Mouse (Mus musculus): ENCODE data around the gene Aurkaip1.

Gene Aurkaip1

DNA sequence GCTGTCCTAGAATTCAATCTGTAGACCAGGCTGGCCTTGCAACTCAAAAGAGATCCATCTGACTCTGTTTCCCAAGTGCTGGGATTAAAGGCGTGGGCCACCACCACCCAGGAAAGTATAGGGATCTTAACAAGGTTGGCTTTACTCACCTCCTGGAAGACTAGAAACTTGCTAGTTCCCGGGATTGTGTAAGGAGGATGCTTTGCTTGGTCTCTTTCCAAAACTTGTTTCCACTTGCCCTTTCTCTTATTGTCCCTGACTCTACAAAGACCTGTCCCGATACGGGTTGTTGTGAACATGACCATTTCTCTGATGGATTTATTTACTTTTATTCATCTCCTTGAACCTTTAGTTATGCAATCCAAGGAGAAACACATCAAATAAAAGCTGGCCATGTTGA, 1.2 kb upstream of the Aurkaip1 start:
- DNase-seq (ENCODE audit: low read depth, low spot score): no peak

DNA sequence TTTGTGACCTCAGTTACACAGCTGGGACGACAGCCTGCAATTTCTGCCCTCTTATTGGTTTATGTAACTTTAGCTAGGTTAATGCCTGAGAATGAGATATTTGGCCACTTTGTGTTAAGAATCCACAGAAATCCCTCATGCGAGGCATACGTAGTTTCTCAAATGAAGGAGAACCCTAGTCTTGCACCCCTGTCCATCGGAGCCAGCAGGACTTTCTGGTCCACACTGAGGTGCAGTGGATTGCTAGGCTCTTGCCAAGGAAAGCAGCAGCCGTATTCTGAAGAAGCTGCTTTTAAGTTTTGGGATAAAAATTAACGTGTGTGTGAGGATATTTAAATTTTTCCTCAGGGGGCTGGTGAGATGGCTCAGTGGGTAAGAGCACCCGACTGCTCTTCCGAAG, 476 bp upstream of the Aurkaip1 start:
- no peak for DNase-seq (ENCODE audit: low read depth, low spot score)

DNA sequence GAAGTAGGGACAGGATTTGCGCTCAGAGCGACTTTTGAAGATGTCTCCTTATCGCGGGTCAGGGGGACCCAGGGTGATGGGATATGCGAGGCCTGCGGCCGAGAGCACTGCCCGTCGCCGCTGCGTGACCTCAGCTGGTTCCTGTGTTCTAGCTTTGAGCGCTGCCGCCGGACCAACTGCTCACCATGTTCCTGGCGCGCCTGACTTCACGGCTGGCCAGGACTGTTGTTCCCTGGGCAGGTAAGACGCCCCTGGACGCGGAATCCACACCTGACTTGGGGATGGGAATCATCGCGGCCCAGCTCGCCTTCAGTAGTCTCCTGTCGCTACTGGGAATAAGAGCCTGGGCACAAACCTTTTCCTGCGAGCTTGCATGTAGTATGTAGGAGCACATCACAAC, 759 bp downstream of the Aurkaip1 start:
- no peak for DNase-seq (ENCODE audit: low read depth, low spot score)

DNA sequence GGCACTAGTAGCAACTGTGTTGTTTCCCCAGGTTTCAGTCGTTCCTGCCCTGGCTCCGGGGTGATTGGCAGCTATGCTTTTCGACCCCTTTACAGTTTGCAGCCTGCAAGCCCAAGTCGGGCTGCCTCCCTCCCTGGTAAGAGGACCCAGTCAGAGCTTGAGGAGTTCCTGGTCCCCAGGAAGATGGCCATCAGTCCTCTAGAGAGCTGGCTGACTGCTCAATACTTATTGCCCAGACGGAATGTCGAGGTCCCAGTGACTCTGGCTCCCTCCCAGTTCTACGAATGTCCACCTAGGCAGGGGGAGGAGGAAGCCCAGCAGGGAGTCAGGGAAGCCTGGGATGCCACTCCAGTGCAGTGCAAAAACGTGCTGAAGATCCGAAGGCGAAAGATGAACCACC, 1.2 kb downstream of the Aurkaip1 start:
- DNase-seq (ENCODE audit: low read depth, low spot score): no peak

DNA sequence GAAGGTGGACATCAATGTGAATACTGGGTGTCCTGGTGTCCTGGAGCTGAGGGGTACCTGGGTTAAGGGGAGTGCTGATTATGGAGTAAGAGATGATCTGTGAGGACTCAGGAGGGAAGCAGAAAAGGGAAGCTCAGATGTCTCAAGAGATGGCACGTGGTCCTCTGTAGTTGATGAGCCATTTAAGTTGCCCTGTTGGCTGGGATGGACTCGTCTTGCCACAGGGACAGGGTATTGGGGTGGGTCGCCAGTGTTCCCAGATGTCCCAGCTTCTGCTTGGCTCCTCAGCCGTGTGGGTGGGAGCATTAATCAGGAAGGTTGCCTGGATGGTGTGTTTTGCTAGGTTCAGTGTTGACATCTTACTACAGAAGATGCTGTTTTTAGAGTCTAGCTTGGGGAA, 2.2 kb downstream of the Aurkaip1 start:
- no peak for DNase-seq (ENCODE audit: low read depth, low spot score)

DNA sequence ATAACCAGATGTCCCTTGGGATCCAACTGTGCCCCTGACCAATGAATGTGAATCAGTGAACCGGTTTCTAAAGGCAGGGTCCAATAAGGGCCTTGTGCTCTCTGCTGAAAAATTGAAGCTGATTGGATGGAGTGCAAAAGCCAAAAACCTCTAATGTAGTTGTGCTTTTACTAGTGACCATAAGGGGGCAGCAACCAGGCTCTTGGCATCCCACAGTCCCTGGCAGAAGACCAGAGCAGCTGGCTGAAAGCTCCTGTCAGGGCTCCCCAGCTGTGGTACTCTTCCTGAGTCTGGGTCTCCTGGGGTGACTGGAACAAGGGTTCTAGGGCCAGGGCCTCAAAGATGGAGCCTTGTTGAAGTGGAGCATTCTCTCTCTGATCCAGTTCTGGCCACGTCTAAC, 2.8 kb downstream of the Aurkaip1 start:
- peak; percentile 83 for DNase-seq (ENCODE audit: low read depth, low spot score)

DNA sequence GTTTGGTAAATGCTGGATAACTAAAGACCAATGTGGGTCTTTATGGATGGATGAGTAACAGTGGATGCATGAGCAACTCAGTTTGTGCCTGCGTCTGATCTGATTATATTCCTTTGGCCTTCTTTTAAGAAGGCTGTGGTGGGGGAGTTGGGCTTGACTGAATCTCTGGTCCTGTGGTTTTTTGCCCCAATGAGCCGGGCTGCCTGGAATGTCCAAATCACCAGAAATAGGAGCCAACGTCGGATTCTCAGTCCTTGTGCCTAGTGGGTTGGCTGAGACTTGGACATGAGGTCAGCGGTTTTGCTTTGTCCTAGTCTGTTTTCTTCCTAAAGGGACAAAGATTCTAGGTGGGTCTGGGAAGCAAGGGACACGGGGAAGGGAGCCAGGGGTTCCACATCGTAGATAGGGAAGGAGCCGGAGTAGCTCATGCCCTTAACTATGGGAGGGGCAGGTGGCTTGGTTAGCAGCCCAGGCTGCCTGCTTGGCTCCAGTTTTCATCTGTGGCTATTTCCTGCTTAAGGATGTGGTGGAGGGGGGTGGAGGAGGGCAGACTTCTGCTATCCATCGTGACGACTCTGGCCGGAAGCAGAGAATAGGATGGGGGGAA, 6.4 kb downstream of the Aurkaip1 start:
- DNase-seq (ENCODE audit: low read depth, low spot score): no peak

DNA sequence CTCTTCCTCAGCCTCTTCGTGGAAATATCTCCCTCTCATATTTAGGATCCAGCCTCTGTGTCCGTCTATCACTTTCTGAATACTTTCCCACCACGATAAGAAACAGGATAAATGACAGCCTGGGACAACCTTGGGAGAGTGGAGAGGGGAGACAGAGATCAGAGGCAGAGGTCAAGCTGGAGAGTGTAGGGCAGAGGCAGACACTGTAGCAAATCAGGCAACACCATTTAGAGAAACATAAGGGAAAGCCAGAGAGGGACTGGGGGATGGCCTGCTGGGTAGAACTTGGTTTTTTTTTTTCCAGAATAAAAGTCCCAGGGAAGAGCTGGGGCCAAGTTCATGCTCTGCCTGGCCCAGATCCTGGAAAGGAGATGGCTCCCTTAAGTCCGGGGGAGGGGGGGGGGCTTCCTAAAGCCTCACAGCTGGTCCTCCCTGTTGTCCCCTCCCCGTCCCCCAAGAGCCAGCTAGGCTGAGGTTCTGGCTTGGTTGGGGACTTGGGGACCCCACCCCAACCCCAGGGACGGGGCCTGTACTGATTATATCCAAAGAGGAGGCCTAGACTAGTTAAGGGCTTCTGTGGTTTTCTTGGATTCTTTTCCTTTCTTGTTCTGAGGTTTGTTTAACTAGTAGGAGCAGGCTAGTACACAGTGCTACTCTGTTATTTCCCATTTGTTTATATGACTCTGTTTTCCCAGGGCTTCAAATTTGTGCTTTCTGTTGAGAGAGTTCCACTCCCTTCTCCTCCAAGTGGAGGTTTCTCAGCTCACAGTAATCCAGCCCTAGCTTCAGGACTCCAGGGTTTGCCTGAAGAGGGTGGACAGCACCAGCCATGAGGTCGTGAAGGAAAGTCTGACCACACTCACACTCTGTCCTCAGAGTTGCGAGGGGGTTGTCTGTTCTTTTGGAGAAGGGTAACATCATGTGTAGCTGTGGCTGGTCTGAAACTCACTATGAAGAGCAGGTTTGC, 7.4 kb downstream of the Aurkaip1 start:
- no peak for DNase-seq (ENCODE audit: low read depth, low spot score)

DNA sequence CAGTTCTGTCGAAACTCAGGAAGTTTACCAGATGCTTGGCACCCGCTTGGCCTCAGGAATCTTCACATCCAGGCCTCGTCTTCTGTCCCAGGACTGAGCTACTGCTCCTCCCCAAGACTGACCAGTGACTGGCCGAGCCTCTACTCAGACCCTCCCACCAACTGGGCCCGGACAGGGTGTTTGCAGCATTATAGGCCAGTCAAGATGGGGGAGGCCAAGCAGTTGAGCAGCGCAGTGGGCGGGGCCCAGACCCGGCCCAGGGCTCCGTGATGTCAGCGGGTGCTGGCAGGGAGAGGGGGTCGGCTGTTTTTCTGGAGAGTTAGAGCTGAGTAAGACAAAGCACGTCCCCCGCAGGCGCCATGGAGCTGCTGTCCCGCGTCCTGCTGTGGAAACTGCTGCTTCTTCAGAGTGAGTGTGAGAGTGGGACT, 8.4 kb downstream of the Aurkaip1 start, which contains the start of gene Mxra8:
Gene Mxra8 (plus strand): TSS at position 198 of the 428 bp plus-strand sequence.
- DNase-seq (ENCODE audit: low read depth, low spot score): no peak

DNA sequence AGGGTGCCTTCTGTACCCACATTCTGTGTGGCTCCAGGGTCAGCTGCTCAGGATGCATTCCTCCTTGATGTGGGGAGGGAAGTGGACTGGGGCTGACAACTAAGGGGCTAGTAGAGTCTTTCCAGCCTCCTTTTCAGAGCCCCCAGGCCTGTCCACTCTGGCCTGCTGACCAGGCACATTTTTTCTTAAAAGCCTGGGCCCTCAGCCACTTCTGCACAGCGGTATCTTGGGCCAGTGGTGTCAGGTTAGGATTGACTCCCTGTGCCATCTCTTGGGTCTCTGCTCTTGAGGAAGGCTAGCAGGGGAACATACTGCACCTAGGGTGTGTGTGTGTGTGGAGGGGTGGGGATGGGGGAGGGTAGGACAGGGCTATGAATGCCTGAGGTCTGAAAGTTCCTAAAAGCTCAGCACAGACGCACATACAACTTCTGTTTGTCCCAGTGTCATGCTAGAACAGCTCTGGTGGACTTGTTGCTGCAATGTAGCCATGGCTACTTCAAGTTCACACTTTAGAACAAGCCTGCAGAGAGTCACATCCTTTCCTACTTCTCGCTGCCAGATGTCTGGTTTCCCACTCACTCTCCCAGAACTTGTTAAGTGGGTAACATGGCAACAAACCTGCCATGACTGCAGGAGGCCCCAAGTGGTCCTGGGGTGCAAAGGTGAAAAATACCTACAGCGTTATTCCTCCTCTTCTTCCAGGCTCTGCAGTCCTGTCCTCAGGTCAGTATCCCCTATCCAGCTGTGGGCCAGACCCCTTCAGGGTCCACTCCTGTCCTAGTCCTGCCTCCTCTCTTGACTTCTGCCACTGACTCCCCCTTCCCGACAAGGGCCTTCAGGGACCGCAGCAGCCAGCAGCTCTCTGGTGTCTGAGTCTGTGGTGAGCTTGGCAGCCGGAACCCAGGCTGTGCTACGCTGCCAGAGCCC, 9.3 kb downstream of the Aurkaip1 start:
- peak; percentile 20 for DNase-seq (ENCODE audit: low read depth, low spot score)

DNA sequence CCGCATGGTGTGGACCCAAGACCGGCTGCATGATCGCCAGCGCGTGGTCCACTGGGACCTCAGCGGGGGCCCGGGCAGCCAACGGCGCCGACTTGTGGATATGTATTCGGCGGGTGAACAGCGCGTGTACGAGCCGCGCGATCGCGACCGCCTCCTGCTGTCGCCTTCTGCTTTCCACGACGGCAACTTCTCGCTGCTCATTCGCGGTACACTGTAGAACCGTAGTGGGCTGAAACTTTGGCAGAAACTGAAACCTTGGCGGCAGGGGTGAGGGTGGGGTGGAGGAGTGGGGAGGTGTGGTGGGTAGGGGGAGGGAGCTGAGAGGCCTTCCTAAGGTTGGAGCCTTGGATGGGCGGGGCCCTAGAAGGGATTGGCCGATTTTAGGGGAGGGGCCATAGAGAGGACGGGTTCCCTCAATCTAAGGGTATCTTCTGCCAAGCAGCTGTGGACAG, 10.0 kb downstream of the Aurkaip1 start:
- DNase-seq (ENCODE audit: low read depth, low spot score): peak; percentile 87

DNA sequence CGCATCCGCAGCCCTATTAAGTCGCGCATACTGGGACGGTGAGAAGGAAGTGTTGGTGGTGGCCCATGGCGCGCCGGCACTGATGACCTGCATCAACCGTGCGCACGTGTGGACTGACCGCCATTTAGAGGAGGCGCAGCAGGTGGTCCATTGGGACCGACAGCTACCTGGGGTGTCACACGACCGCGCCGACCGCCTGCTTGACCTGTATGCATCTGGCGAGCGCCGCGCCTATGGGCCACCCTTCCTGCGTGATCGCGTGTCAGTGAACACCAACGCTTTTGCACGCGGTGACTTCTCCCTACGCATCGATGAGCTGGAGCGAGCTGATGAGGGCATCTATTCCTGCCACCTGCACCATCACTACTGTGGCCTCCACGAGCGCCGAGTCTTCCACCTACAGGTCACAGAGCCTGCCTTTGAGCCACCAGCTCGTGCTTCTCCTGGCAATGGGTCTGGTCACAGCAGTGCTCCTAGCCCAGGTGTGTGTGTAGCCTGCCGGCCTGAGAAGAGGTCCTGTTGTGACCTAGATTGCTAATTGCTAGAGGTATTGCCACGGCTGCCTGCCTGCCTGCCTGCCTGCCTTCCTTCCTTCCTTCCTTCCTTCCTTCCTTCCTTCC, 10.7 kb downstream of the Aurkaip1 start:
- peak; percentile 30 for DNase-seq (ENCODE audit: low read depth, low spot score)

DNA sequence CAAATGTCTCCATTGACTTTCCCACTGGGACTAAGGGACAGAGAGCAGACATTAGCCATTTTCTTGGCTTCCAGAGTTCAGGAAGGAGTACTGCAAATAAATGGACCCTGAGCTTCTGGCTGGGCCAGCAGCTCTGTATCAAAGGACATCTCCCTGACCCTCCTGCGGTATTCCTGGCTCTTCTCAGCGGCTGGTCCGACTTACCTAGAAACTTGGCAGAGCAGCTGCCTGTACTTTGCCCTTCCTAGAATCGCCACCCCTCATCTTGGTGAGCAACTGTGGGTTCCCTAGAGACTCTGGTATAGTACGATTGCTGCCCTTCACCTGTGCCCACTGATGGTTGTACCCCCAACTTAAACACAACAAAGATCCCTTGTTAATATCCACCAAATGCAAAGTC, 12.2 kb downstream of the Aurkaip1 start:
- DNase-seq (ENCODE audit: low read depth, low spot score): no peak

DNA sequence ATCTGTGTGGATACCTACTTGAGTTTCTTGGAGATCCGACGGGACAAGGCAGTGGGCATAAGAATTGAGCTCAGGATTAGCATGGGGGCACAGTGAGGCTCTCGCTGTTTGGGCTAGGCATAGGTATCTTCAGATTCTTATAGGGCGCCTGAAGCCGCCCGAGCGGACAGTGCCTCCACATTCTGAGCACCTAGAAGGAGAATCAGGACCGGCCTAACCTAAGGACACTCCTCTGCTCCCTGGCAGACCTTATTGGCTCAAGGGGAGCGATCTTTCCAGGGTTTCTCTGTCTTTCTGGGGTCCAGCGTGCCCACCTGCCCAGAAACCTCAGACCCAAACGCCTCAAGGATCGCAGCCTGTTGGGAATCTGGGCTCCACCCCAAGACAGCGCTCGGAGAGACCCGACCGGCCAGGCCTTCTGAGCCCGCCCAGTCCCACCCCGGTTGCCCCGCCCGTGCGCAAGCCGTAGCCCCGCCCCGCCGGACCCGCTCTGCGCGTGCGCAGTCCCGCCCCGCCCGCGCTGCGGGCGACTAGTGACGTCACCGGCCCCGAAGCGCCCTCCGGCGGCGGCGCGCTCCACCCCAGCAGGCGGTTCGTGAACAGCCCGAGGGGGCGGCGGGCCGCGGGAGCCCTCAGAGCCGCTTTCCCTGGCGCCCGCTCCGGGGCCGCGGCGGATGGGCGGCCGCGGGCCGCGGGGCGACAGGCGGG, 16.0 kb downstream of the Aurkaip1 start, which contains the start of gene Dvl1:
Gene Dvl1 (plus strand): TSS at position 532 of the 708 bp plus-strand sequence.
- DNase-seq (ENCODE audit: low read depth, low spot score): peak; percentile 96

DNA sequence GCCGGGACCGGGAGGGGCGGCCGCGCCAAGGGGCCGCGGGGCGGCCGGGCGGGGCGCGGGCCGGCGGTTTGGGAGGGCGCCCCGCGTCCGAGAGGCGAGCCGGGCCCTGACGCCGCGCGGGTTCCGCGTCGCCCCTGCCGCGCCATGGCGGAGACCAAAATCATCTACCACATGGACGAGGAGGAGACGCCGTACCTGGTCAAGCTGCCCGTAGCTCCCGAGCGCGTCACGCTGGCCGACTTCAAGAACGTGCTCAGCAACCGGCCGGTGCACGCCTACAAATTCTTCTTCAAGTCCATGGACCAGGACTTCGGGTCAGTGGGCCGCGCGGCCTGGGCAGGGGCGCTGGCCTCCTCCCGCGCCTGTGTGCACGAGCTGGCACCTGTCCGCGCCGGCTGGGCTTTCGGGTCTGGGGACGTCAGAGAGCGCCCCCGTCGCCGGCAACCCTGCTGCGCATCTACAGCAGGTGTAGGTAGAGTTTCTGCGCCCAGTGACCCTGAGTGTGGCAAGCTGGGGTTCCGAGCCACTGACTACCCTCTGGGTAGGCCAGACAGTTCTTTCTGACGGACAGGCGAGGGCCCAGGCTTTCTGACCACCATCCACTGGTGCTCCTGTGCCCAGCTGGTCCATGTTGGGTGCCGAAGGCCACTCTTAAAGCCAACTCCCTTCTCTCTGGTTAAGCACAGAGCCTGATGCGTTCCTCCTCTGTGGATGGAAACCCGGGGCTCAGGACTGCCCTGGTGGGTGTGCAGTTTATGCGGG, 16.7 kb downstream of the Aurkaip1 start:
- peak; percentile 65 for DNase-seq (ENCODE audit: low read depth, low spot score)

DNA sequence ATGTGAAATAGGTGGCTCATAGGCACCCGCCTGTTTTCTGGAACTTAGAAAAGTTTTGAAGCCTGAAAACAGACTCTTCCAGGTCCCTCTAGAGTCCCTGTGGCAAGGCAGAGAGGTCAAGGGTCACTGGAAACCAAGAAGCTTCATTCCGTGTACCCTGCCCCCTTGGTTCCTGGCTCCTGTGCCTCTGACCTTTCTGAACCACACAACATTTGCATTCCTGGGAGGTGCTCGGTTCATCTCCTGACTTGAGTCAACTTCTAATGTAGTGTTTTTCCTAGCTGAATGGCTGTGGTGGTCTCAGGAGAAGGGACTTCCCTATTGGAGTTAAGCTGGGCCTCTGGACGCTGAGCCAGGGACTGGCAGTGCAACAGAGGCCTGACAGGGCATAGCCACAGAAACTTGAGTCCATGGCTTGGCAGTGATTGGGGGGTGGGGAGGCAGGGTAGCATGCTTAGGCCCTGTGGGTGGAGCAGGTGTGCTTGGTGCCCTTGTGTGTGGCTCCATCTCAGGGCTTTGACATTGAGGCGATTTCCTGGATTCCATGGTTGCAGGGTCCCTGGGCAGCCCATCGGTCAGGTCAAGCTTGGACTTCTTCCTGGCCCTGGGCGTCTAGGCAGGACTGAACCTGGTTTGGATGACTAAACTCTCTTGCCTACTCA, 17.5 kb downstream of the Aurkaip1 start:
- no peak for DNase-seq (ENCODE audit: low read depth, low spot score)

DNA sequence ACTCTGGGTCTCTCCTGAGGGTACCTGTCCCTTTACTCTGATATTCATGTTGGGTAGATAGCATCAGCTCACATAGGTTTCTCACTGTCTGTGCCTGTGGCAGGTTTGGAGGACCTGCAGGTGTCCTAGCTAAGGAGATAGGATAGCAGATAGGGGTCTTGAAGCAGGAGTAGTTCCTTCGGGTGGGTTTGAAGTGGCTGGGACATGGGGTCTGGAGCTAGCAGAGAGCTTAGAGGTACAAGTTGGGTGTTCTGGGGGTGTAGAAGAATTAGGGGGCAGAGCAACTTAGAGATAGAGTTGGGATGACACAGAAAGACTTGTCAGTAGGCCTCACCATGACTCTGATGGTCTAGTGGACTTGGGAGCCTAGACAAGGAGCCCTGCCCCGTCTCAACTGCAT, 18.3 kb downstream of the Aurkaip1 start:
- no peak for DNase-seq (ENCODE audit: low read depth, low spot score)

DNA sequence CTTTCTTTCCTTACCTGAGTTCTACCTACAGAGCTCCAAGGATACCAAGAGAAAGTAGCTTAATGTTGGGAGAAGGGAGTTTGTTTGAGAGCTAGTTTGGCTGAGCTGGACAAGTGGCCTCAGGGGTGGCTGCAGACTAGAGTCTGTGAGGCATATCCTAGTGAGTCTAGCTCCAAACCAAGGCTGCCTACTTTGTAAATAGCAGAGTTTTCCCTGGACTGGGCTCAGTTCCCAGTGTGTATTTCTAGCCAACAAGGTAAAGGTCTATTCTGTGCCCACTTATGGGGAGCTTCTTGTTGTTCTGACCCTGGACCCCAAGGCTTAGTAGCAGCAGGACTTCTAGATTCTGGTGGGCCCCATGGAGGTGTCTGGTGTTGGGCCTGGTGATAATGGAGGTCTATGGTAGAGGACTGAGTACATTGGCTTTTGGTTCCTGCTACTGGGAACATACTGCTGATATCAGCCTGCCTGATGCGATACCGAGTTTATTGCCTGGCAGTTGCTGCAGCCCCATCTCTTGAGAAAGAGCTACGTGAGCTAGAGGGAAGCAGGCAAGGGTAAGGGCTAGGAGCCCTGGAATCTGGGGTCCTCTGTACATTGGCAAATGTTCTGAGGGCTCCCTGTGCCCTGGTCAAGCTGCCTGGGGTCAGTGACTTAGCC, 18.9 kb downstream of the Aurkaip1 start:
- DNase-seq (ENCODE audit: low read depth, low spot score): no peak

DNA sequence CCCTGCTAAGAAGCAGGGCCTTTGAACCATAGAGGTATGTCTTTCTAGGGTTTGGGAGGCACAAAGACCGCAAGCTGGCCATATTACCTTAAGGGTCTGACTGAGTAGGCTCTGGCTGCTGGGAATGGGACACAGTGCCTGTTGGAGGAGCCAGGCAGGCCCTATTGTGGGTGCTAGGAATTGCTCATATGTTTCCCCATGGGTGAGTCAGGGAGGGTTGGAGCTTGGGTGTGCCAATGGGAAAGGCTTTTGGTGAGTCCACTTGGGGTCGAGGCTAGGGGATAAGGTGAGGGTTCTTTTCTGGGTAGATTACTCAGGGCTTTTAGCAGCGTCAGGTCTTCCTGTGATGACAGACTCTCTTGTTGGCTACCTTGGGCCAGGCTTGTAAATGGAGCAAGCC, 20.3 kb downstream of the Aurkaip1 start:
- no peak for DNase-seq (ENCODE audit: low read depth, low spot score)

Data from CD4-positive, CD25-positive, alpha-beta regulatory T cell, adult 2 months (primary cell).